Mouse (Mus musculus) natural killer cell, adult 2 months (primary cell): ENCODE results near the gene Plce1.

ENCODE experiments used
- DNase-seq, 2 experiments: peaks; one replicate each; pipeline ENCODE4 v3.0.0; 2022; ENCODE audit warnings: low spot score in 2 of 2

Gene Plce1

GRCm38 (mm10) chr19:38480731-38481621 is at the start of gene Plce1:
TSS of gene Plce1 (plus strand) at chr19:38481109.
- DNase-seq, result no peak

- DNase-seq, result no peak
Observed at GRCm38 (mm10) chr19:38431326-38431725, 49.6 kb upstream of the Plce1 start.

- DNase-seq, result no peak
Observed at GRCm38 (mm10) chr19:38432021-38432420, 48.9 kb upstream of the Plce1 start.

- DNase-seq, result no peak
Observed at GRCm38 (mm10) chr19:38433381-38433780, 47.5 kb upstream of the Plce1 start.

- no peak for DNase-seq
Observed at GRCm38 (mm10) chr19:38435221-38435620, 45.7 kb upstream of the Plce1 start.

GRCm38 (mm10) chr19:38441860-38442259 is 39.0 kb upstream of the Plce1 start:
- DNase-seq, result no peak

- DNase-seq, result no peak
Observed at GRCm38 (mm10) chr19:38445758-38446157, 35.2 kb upstream of the Plce1 start.

GRCm38 (mm10) chr19:38455228-38455627 is 25.7 kb upstream of the Plce1 start:
- no peak for DNase-seq

- no peak for DNase-seq
Observed at GRCm38 (mm10) chr19:38458996-38459395, 21.9 kb upstream of the Plce1 start.

GRCm38 (mm10) chr19:38460696-38461095 is 20.2 kb upstream of the Plce1 start:
- no peak for DNase-seq

GRCm38 (mm10) chr19:38470257-38470893 is 10.5 kb upstream of the Plce1 start:
- no peak for DNase-seq

- no peak for DNase-seq
Observed at GRCm38 (mm10) chr19:38475394-38475793, 5.5 kb upstream of the Plce1 start.

GRCm38 (mm10) chr19:38478286-38478685 is 2.6 kb upstream of the Plce1 start:
- DNase-seq, result no peak

- DNase-seq, result no peak
Observed at GRCm38 (mm10) chr19:38478948-38479347, 2.0 kb upstream of the Plce1 start.

- no peak for DNase-seq
Observed at GRCm38 (mm10) chr19:38479473-38479872, 1.4 kb upstream of the Plce1 start.

GRCm38 (mm10) chr19:38480156-38480720 is 671 bp upstream of the Plce1 start:
- DNase-seq, result no peak

GRCm38 (mm10) chr19:38481906-38482305 is 997 bp downstream of the Plce1 start:
- DNase-seq, result no peak

GRCm38 (mm10) chr19:38482406-38483181 is 1.7 kb downstream of the Plce1 start:
- DNase-seq, result no peak

- no peak for DNase-seq
Observed at GRCm38 (mm10) chr19:38485779-38486555, 5.1 kb downstream of the Plce1 start.

- no peak for DNase-seq
Observed at GRCm38 (mm10) chr19:38487501-38487900, 6.6 kb downstream of the Plce1 start.
